Mouse (Mus musculus): ENCODE measurements around the gene Gm49373. TPM values are rescaled to one million over a fixed set of nuclear protein-coding genes. Genes with fewer than 3 reads are reported as not detected.
A peak's percentile ranks its signal among the peaks of the same experiment; 100 is the strongest.

The Gm49373 gene
- total RNA-seq, 1 experiment from 2014 or later = 0.44 TPM

- DNase-seq = no peak
These were observed 44.3 kb downstream of the Gm49373 start for GRCm38 (mm10) chr9:21028560-21029110.

- DNase-seq = no peak
These were observed 45.1 kb downstream of the Gm49373 start for GRCm38 (mm10) chr9:21027774-21028290.

GRCm38 (mm10) chr9:21026849-21027248 is 46.0 kb downstream of the Gm49373 start:
- DNase-seq = no peak

- no peak for DNase-seq
These were observed 47.6 kb downstream of the Gm49373 start for GRCm38 (mm10) chr9:21025258-21025810.

- DNase-seq = no peak
These were observed 50.2 kb downstream of the Gm49373 start for GRCm38 (mm10) chr9:21022726-21023125.

GRCm38 (mm10) chr9:21022288-21022687 is 50.6 kb downstream of the Gm49373 start:
- no peak for DNase-seq

GRCm38 (mm10) chr9:21021363-21021762 is 51.5 kb downstream of the Gm49373 start:
- DNase-seq = no peak

GRCm38 (mm10) chr9:21018600-21018999 is 54.3 kb downstream of the Gm49373 start:
- no peak for DNase-seq

- DNase-seq = no peak
These were observed 55.7 kb downstream of the Gm49373 start for GRCm38 (mm10) chr9:21017177-21017575.

GRCm38 (mm10) chr9:21016331-21017176 is 56.3 kb downstream of the Gm49373 start:
- no peak for DNase-seq

GRCm38 (mm10) chr9:21015571-21016130 is 57.2 kb downstream of the Gm49373 start, which contains the start of gene Icam1:
TSS of gene Icam1 (plus strand) at chr9:21015985.
- DNase-seq = peak; percentile 80

- peak; percentile 69 for DNase-seq
These were observed 58.0 kb downstream of the Gm49373 start for GRCm38 (mm10) chr9:21014691-21015570.

Small RNA genes lying within 50 kb of the gene (microRNA-seq; reads per million reads assigned to microRNA genes)
- gene Mir1900 = 0 reads per million in 2 experiments
- 0 reads per million in 2 experiments for gene Mir7082

Other genes with a start within 250 kb of the Gm49373 start
- gene A230050P20Rik, start 204.5 kb downstream of the Gm49373 start, total RNA-seq (2021) = 17.6 and 22.7 TPM in 2 replicates
- gene Angptl6, start 193.4 kb downstream of the Gm49373 start, total RNA-seq (2021) = 3.4 and 5.3 TPM in 2 replicates
- gene Ppan, start 184.9 kb downstream of the Gm49373 start, total RNA-seq (2021) = 38.0 and 44.2 TPM in 2 replicates
- 146 and 155 TPM in 2 replicates for gene Eif3g, start 174.5 kb downstream of the Gm49373 start, total RNA-seq (2021)
- gene Dnmt1, start 113.2 kb downstream of the Gm49373 start, total RNA-seq (2021) = 56.0 and 58.0 TPM in 2 replicates
- 9.1 and 11.0 TPM in 2 replicates for gene S1pr2, start 96.3 kb downstream of the Gm49373 start, total RNA-seq (2021)
- 135 and 144 TPM in 2 replicates for gene Mrpl4, start 70.4 kb downstream of the Gm49373 start, total RNA-seq (2021)
- gene Icam1, start 57.1 kb downstream of the Gm49373 start, total RNA-seq (2021) = 12.7 and 13.8 TPM in 2 replicates
- gene Icam4, start 43.7 kb downstream of the Gm49373 start, total RNA-seq (2021) = 1.2 and 4.1 TPM in 2 replicates
- gene Icam5, start 41.0 kb downstream of the Gm49373 start, total RNA-seq (2021) = 0.74 and 0.90 TPM in 2 replicates
- gene Zglp1, start 6.0 kb downstream of the Gm49373 start, total RNA-seq (2021) = not detected in 2 replicates
- 38.8 and 39.9 TPM in 2 replicates for gene Fdx1l, start 518 bp upstream of the Gm49373 start, total RNA-seq (2021)
- gene Gm38431, start 18.9 kb upstream of the Gm49373 start, total RNA-seq (2021) = 1.4 and 2.1 TPM in 2 replicates
- gene Raver1, start 18.9 kb upstream of the Gm49373 start, total RNA-seq (2021) = 52.8 and 60.7 TPM in 2 replicates
- 12.6 and 17.3 TPM in 2 replicates for gene Tyk2, start 58.1 kb upstream of the Gm49373 start, total RNA-seq (2021)
- gene Cdc37, start 76.9 kb upstream of the Gm49373 start, total RNA-seq (2021) = 171 and 185 TPM in 2 replicates
- 22.4 and 22.9 TPM in 2 replicates for gene Pde4a, start 92.6 kb upstream of the Gm49373 start, total RNA-seq (2021)
- gene Keap1, start 166.3 kb upstream of the Gm49373 start, total RNA-seq (2021) = 42.0 and 42.4 TPM in 2 replicates
- gene S1pr5, start 175.3 kb upstream of the Gm49373 start, total RNA-seq (2021) = 1.8 and 2.3 TPM in 2 replicates
- 45.9 and 46.9 TPM in 2 replicates for gene Atg4d, start 192.2 kb upstream of the Gm49373 start, total RNA-seq (2021)
- 27.2 and 36.8 TPM in 2 replicates for gene Kri1, start 214.9 kb upstream of the Gm49373 start, total RNA-seq (2021)
- 17.9 and 22.5 TPM in 2 replicates for gene Cdkn2d, start 218.3 kb upstream of the Gm49373 start, total RNA-seq (2021)
- gene Ap1m2, start 239.2 kb upstream of the Gm49373 start, total RNA-seq (2021) = not detected in 2 replicates
- gene Slc44a2, start 247.6 kb upstream of the Gm49373 start, total RNA-seq (2021) = 40.4 and 56.5 TPM in 2 replicates